Mouse (Mus musculus) G1E (cell line): ENCODE data around the gene Slc16a6.

Experiments
- CTCF ChIP-seq: IDR thresholded peaks from 2 replicates; pipeline ENCODE4 v1.5.1; 2012; ENCODE audit warnings: low read depth, low read length, inconsistent platforms, mixed read lengths
- GATA1 ChIP-seq: IDR thresholded peaks from 2 replicates; pipeline ENCODE4 v1.6.1; 2012; ENCODE audit warnings: borderline replicate concordance, low read length, inconsistent platforms, mixed read lengths
- GATA2 ChIP-seq: IDR thresholded peaks from 2 replicates; pipeline ENCODE4 v1.6.1; 2012; ENCODE audit warnings: low read depth, low read length, inconsistent platforms, borderline replicate concordance
- POLR2AphosphoS5 ChIP-seq: IDR thresholded peaks from 2 replicates; pipeline ENCODE4 v1.6.1; 2012; ENCODE audit warnings: low read depth, low read length, inconsistent platforms; ENCODE audit not compliant: insufficient replicate concordance
- TAL1 ChIP-seq: conservative IDR thresholded peaks from 2 replicates; pipeline ENCODE4 v1.6.1; 2012; ENCODE audit warnings: low read depth, low read length, inconsistent platforms, mixed read lengths

- TF ChIP-seq POLR2AphosphoS5 (no peak), CTCF (no peak), TAL1 (no peak), GATA1 (no peak), GATA2 (no peak)
Observed at GRCm38 (mm10) chr11:109491844-109492243, 18.4 kb upstream of the Slc16a6 start.
